Mouse (Mus musculus) heart, adult 2 months (tissue): ENCODE results near the gene Gcn1l1.

Experiments used
- CTCF ChIP-seq: fragments of 200-600 bp; IDR thresholded peaks from 2 replicates; pipeline ENCODE4 v1.8.1; 2022; ENCODE audit warnings: antibody characterized with exemption, mild to moderate bottlenecking, moderate library complexity
- POLR2A ChIP-seq: fragments of 200-500 bp; IDR thresholded peaks from 2 replicates; pipeline ENCODE4 v1.6.1; 2011; ENCODE audit warnings: mild to moderate bottlenecking, low read depth, low read length, control low read depth; ENCODE audit not compliant: insufficient read depth

- TF ChIP-seq POLR2A = no peak
- TF ChIP-seq CTCF = no peak
These were observed 88.7 kb downstream of the Gcn1l1 start for GRCm38 (mm10) chr5:115653776-115654175.
